Mouse (Mus musculus) kidney, postnatal 25 days (tissue): ENCODE results near the gene Iqgap3.

Experiments
- DNase-seq, 2 experiments: peaks; one replicate each; pipeline ENCODE4 v3.0.0; 2021; ENCODE audit warnings: mixed read lengths in 2 of 2

The Iqgap3 gene

GRCm38 (mm10) chr3:88150999-88151364 lies 69.2 kb downstream of the Iqgap3 start:
- no peak for DNase-seq

- peak in 1 of 2 experiments; percentile 20 for DNase-seq
Observed at GRCm38 (mm10) chr3:88152056-88152455, 70.3 kb downstream of the Iqgap3 start.

GRCm38 (mm10) chr3:88153290-88154011 lies 71.7 kb downstream of the Iqgap3 start:
- no peak for DNase-seq

GRCm38 (mm10) chr3:88154236-88154635 lies 72.5 kb downstream of the Iqgap3 start:
- DNase-seq: no peak

- DNase-seq: no peak
Observed at GRCm38 (mm10) chr3:88156817-88157216, 75.0 kb downstream of the Iqgap3 start.

- peak; percentile 54 to 74 for DNase-seq
Observed at GRCm38 (mm10) chr3:88157771-88158597, 76.2 kb downstream of the Iqgap3 start.

GRCm38 (mm10) chr3:88158991-88159390 lies 77.2 kb downstream of the Iqgap3 start:
- no peak for DNase-seq

GRCm38 (mm10) chr3:88160856-88161255 lies 79.1 kb downstream of the Iqgap3 start:
- no peak for DNase-seq

GRCm38 (mm10) chr3:88162259-88162658 lies 80.5 kb downstream of the Iqgap3 start:
- DNase-seq: no peak

GRCm38 (mm10) chr3:88162811-88163210 lies 81.0 kb downstream of the Iqgap3 start:
- DNase-seq: no peak

GRCm38 (mm10) chr3:88163847-88164246 lies 82.1 kb downstream of the Iqgap3 start:
- DNase-seq: no peak

- no peak for DNase-seq
Observed at GRCm38 (mm10) chr3:88164263-88164662, 82.5 kb downstream of the Iqgap3 start.

GRCm38 (mm10) chr3:88166056-88166455 lies 84.3 kb downstream of the Iqgap3 start:
- peak; percentile 62 to 68 for DNase-seq

- DNase-seq: no peak
Observed at GRCm38 (mm10) chr3:88170361-88170760, 88.6 kb downstream of the Iqgap3 start.
